Mouse (Mus musculus) megakaryocyte-erythroid progenitor cell, adult 5 weeks (primary cell): ENCODE data around the gene Gm20831. TPM values are rescaled to one million over a fixed set of nuclear protein-coding genes. Genes with fewer than 3 reads are reported as not detected.

ENCODE experiments used
- polyA plus RNA-seq: library from polyadenylated mRNA; stranded (reverse); fragments of >175 nt; gene quantifications from 2 replicates; pipeline ENCODE4 v1.2.3, GENCODE M21; 2012

The Gm20831 gene
- polyA plus RNA-seq: not detected in 2 replicates

GRCm38 (mm10) chrY:17874441-17874840, at the start of gene Gm20831, which contains the start of gene Gm20772:
Gene Gm20831, plus strand, starts transcription at chrY:17874741.
Gene Gm20772, plus strand, starts transcription at chrY:17874741.

GRCm38 (mm10) chrY:17846166-17846565, 28.4 kb upstream of the Gm20831 start, which contains the start of gene Gm21904:
Gene Gm21904, minus strand, starts transcription at chrY:17846266.

GRCm38 (mm10) chrY:17937230-17937629, 62.7 kb downstream of the Gm20831 start, which contains the start of gene Srsy:
Gene Srsy, minus strand, starts transcription at chrY:17937330.

Other genes with a start within 250 kb of the Gm20831 start
- gene Gm21904, start 28.5 kb upstream of the Gm20831 start, polyA plus RNA-seq: not detected in 2 replicates
- not detected in 2 replicates for gene Gm20772, start within 50 bp of the Gm20831 start, polyA plus RNA-seq
- not detected in 2 replicates for gene Srsy, start 62.6 kb downstream of the Gm20831 start, polyA plus RNA-seq
- gene Gm21764, start 187.1 kb downstream of the Gm20831 start, polyA plus RNA-seq: not detected in 2 replicates
- gene Ssty1, start 214.4 kb downstream of the Gm20831 start, polyA plus RNA-seq: not detected in 2 replicates